Mouse (Mus musculus) embryo, embryonic 9.5 days (tissue): Measurements from ENCODE around the gene Triap1.
"Not testable (repeated sequence)": the region's sequence is repeated elsewhere in the genome, so short reads cannot be mapped to it uniquely, and the experiment has no call there.

Experiments used
- DNase-seq: peaks from one replicate; pipeline ENCODE4 v3.0.0-alpha.2; 2017; ENCODE audit errors: extremely low spot score

The Triap1 gene

GRCm38 (mm10) chr5:115340577-115341313, at the start of gene Triap1, which contains the start of gene Gatc:
TSS of gene Triap1 (plus strand) at chr5:115341225.
TSS of gene Gatc (minus strand) at chr5:115341178.
- peak; percentile 94 for DNase-seq

GRCm38 (mm10) chr5:115294173-115294572, 46.9 kb upstream of the Triap1 start:
- no peak for DNase-seq

GRCm38 (mm10) chr5:115296347-115296746, 44.7 kb upstream of the Triap1 start:
- no peak for DNase-seq

- peak; percentile 73 for DNase-seq
Observed at GRCm38 (mm10) chr5:115300035-115300744, 40.8 kb upstream of the Triap1 start.

DNA sequence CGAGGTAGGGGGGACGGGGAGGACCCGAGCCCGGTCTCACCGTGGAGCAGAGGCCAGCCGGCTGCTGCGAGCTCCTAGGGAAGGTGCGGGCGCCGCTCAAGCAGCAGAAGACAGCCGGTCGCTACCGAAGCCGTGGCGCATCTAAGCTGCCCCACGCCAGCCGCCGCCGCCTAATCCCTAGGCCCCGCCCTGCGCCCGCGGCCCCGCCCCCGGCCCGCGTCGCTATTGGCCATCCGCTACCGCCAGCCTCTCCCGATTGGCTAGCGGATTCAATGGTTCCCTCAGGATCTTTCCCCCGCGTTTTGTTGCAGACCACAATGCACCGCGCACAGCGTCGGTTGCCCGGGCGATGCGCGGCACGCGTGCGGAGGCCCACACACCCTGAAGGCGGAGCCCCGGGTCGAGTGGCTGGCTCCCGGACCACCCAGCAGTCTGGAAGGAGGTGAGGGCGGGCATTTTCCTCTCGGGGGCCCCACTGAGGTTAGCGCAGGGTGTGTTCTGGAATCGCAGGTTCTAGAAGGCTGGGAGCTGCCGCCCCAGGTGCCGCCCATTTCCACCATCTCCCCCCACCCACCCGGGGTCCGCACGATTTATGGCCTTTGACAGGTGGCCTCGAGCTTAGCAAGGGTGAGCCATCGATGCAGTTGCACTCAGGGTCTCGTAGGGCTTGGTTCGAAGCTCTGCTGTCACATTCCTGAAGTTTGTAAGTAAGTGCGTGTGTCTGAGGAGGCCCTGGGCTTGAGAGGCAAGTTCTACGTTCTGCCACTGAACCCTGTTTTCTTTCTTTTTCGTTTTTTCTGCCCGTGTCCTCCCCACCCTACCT, 40.0 kb upstream of the Triap1 start, which contains the start of gene Dynll1:
TSS of gene Dynll1 (minus strand) at position 208 of the 823 bp plus-strand sequence.
- DNase-seq, result peak; percentile 100

DNA sequence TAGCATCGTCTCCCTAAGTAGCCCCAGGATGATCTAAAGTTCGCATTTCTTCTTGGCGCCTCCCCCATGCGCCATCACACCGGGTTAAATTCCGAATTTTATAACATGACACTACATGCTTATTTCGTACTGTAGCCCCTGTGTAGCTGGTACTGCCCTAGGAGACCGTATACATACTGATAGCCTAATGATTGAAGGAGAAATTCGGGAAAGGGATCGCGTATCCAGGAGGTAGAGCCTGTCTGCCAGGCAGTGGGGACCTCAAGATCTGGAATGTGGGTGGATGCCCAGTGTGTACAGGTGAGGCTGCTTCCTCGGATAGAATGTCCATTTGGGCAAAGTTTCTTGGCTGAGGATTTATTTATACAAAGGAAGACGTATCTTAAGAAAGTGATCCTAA, 39.4 kb upstream of the Triap1 start:
- DNase-seq, result no peak

DNA sequence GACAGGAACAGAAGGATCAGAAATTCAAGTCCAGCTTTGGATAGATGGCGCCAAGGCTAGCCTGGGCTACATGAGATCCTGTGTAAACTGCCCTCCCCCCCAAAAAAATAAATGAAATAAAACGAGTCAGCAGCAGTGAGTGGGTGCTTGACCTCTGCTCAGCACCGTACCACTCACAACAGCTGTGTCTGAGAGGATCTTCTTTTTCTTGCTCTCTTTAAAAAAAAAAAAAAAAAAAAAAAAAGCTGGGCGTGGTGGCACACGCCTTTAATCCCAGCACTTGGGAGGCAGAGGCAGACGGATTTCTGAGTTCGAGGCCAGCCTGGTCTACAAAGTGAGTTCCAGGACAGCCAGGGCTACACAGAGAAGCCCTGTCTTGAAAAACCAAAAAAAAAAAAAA, 38.8 kb upstream of the Triap1 start:
- DNase-seq, result not testable (repeated sequence)

DNA sequence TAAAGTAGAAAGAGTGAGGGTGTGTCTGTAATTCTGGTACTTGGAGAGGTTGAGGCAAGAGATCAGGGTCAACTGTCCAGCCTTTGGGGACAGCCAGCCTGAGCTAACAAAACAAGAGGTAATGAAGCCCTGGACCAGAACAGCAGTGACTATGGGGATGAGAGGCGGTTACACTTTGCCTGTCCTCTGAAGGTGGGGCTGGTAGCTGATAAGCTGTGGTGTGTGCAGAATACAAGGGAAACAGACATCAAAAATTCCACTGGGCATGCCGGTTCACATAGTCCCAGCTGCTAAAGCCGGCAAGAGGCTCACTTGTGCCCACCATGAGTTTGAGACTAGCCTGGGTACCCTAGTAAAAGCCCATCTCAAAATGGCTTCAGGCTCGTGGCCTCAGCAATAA, 28.7 kb upstream of the Triap1 start:
- no peak for DNase-seq

GRCm38 (mm10) chr5:115312816-115313667, 28.0 kb upstream of the Triap1 start:
- DNase-seq, result no peak

DNA sequence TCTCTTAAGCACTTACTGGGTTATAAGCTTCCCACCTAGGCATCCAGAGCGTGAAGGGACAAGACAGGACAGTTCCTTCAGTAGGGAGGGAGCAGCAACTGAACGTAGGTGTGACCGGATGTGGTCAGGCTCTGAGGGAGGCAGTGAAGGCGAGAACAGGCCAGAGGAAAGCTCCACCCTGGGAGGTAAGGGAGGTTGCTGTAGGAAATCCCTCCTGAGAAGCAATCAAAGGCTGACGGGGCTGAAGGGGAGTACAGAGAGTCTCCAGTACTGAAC, 27.4 kb upstream of the Triap1 start:
- no peak for DNase-seq

GRCm38 (mm10) chr5:115316968-115317644, 23.9 kb upstream of the Triap1 start:
- DNase-seq, result peak; percentile 35

DNA sequence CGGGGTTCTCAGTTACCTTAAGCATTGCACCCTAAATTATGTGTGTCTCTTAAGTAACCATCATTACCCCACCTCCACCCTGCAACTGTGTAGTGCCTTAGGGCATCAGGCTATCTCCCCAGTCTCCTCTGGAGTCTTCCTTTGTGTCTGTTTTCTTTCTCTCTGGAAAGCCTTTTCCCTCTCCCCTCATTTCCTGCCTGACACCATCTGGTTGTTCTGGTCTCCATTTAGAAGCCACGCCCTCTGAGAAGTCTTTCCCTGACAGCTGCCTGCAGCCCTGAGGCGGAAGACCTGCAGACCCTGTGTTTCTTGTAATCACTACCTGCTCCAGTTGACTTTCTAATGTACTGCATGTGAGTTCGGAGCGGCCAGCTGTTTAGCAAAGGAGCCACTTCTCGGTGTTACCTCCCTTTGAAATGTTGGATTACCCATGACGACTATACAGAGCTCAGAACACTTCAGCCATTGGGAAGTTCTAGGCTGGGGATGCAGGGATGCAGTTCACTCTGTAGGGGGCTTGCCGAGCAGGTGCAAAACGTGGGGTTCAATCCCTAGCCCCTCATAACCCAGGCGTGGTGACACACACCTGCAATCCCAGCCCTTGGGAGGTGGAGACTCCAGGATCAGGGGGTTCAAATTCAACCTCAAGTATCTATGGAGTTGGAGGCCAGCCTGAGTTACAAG, 23.2 kb upstream of the Triap1 start:
- DNase-seq, result peak; percentile 71

DNA sequence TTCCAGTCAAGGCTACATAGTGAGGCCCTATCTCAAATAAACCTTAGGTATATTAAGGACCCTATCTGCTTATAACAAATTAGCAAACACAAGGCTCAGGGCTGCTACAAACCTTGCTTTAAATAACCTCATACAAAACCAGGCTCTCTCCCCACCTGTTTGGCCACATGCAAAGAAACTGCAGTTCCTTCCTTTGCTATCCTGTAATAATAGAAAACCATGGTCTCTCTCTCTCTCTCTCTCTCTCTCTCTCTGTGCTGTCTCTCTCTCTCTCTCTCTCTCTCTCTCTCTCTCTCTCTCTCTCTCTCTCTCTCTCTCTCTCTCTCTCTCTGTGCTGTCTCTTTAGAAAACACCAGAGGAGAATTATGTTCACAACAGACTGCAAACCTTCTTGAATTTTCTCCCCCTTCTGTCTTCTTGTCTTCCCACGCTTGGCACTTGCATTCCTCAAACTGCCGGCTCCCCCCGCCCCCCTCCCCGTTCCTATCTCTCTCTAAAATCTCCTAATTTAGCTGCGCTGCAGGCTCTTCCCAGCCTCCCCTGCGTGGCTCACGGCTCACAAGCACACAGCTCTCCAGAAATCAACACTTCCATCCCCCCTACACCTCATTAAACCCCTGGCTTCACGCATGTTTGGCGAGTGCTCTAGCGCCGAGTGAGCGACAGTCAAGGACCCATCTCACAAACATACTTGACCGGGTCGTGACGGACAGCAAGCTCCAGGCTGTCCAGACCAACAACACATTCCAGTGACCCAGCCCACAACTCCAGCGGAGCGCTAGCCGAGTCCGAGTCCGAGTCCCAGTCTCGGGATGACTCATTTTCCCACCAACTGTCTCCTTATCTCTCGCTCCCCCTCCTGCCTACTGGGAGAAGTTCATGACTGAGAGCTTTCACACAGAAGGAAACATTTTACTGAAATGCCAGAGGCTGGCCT, 21.8 kb upstream of the Triap1 start:
- DNase-seq, result peak; percentile 85

GRCm38 (mm10) chr5:115326256-115326831, 14.7 kb upstream of the Triap1 start:
- no peak for DNase-seq

- peak; percentile 97 for DNase-seq
Observed at GRCm38 (mm10) chr5:115326875-115327609, 14.0 kb upstream of the Triap1 start, which contains the start of gene Srsf9. TSS of gene Srsf9 (plus strand) at chr5:115327177.

- DNase-seq, result peak; percentile 63
Observed at GRCm38 (mm10) chr5:115327610-115328548, 13.1 kb upstream of the Triap1 start.

GRCm38 (mm10) chr5:115330955-115331354, 10.1 kb upstream of the Triap1 start:
- DNase-seq, result no peak
